Mouse (Mus musculus) regulatory T cell (primary cell): Measurements from ENCODE around the gene Snrnp48.

ENCODE experiments used
- in situ Hi-C: fragments of 300-600 bp; cut with MboI, MseI; formaldehyde crosslinking; loops from one replicate; pipeline ENCODE4 v1.15.1; 2025; ENCODE audit warnings: high pct_unique_total_duplicates

The Snrnp48 gene

DNA sequence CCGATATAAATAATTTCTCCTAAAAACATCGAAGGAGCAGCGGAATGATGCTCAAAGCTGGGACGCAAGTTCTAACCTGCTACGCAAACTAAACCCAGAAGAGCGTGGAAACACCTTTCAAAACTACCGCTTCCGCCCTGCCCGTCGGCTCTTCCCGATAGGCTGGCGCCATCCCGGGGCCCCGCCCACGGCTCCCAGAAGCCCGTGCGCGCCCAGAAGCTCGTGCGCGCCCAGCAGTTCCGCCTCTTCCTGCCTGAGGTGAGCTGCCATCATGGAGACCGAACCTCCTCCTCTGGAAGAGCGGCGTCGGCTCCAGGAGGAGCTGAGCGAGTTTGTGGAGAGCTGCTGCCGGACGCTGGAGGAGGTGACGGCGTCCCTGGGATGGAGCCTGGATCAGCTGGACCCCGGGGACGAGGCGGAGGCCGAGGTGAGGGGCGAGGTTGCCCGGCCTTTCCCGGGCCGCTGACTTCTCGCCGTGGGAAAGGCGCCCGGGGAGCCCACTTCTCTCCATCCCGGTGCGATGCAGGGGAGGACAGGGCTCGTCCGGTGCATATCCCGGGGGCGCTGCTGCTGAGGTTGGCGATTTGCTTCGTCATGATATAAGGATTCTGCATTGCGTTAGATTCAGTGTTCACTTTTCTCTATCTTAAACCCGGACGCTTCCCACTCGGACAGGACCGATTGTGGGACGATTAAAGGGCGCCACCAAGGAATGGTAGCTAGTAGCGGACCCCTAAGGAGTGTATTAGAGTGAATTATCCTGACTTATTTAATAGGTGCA is at the start of gene Snrnp48:
Gene Snrnp48, plus strand, starts transcription at position 237 of the 781 bp plus-strand sequence.
- in situ Hi-C loops, result no loop called here

- in situ Hi-C loops, result no loop called here
These were observed 49.2 kb upstream of the Snrnp48 start for GRCm38 (mm10) chr13:38155523-38155922.

- in situ Hi-C loops, result no loop called here
These were observed 47.1 kb upstream of the Snrnp48 start for GRCm38 (mm10) chr13:38157635-38158034.

- in situ Hi-C loops, result no loop called here
These were observed 42.7 kb upstream of the Snrnp48 start for GRCm38 (mm10) chr13:38162002-38162401.

- in situ Hi-C loops, result no loop called here
These were observed 42.1 kb upstream of the Snrnp48 start for GRCm38 (mm10) chr13:38162668-38163067.

DNA sequence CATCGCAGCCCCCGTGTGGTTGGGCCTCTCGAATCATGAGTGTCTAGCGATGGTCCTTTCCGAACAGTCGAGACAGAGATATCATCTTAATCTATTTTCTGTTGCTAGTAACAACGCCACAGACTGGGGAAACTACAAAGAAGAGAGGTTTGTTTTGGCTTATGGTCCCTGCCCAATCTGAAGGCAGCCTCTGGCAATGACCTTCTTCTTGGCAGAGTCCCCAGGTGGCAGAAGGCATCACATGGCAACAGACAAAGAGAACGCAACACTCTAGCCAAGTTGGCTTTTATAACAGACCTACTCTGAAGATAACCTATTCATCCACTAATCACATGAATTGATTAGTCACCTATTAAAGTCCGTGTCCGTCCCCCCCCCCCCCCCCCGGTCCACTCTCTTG is 39.8 kb upstream of the Snrnp48 start:
- in situ Hi-C loops, result no loop called here

- in situ Hi-C loops, result no loop called here
These were observed 37.7 kb upstream of the Snrnp48 start for GRCm38 (mm10) chr13:38167056-38167455.

- in situ Hi-C loops, result loop anchor here (5.0 kb wide), 1 partner anchor 73 kb away; no protein-coding TSS in a partner anchor
These were observed 34.0 kb upstream of the Snrnp48 start for GRCm38 (mm10) chr13:38170707-38171144.

DNA sequence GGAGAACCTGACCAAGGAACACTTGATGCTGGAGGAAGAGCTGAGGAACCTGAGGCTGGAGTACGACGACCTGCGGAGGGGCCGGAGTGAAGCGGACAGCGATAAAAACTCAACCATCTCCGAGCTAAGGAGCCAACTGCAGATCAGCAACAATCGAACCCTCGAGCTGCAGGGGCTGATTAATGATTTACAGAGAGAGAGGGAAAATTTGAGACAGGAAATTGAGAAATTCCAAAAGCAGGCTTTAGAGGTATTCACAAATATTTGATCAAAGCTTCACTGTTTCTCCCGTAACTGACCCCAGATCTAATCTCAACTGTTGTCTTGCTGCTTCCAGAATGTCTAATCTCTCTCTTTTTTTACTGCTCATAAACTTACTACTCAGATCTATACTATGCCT is 11.3 kb upstream of the Snrnp48 start:
- in situ Hi-C loops, result no loop called here

- in situ Hi-C loops, result no loop called here
These were observed 3.3 kb upstream of the Snrnp48 start for GRCm38 (mm10) chr13:38201413-38201812.

DNA sequence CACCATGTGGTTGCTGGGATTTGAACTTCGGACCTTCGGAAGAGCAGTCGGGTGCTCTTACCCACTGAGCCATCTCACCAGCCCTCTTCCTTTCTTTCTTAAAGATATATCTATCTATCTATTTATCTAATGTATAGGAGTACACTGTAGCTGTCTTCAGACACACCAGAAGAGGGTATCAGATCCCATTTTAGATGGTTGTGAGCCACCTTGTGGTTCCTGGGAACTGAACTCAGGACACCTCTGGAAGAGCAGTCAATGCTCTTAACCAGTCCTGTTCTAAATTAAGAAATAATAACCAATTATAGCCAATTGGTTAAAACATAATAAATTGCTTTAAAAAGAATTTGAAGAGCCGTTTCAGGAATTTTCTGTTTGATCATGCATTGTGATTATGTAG is 567 bp upstream of the Snrnp48 start:
- in situ Hi-C loops, result no loop called here

DNA sequence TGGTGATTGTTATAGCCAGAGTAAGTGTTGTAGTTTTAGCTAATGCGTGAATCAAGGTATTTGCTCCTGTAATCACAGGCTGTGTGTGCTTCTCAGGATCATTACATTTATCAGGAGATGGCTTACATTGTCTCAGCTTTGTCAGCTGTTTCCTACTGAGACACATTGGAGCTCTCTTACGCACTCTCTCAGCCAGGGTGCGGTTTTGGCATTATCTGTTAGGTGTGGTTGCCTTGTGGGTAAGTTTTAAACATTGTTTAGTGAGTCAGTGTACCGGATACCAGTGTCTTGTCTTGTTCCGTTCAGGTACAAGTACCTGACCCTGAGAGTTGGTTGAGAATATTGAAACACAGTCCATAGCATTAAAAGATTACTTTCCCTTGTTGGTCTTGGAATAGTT is 6.4 kb downstream of the Snrnp48 start:
- in situ Hi-C loops, result loop anchor here (10.0 kb wide), 2 partner anchors 146 to 996 kb away; no protein-coding TSS in a partner anchor

- in situ Hi-C loops, result loop anchor here (10.0 kb wide), 2 partner anchors 154 to 1004 kb away; no protein-coding TSS in a partner anchor
These were observed 13.9 kb downstream of the Snrnp48 start for GRCm38 (mm10) chr13:38218686-38219085.

GRCm38 (mm10) chr13:38220331-38220730 is 15.6 kb downstream of the Snrnp48 start:
- in situ Hi-C loops, result no loop called here

DNA sequence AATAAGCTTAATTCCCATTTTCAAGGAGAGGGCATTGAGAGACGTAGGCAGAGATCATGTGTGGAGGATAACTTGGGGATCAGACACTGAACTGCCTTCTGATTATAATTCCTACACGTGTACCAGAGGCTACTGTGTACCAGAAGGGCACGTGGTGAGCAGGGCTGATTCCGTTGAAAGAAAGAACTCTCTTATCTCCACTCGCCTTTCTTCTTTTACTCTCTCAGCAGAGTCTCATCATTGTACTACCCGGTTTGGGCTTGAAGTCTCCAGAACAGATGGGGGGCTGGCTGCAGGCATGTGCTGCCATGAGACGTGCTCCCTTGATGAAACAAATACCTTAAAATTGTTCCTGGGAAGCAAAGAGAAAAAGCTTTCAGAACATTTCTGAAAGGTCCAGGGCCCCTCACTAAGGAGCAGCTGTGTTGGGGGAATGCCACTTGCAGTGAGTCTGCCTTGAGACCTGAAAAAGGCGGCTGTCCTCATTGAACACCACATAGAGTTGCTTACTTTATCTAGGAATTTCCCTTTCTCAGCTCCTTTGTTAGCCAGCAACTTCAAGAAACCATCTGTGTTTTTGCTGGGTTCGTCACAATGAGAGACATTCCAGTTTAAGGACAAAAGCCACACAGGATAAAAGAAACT is 25.6 kb downstream of the Snrnp48 start:
- in situ Hi-C loops, result no loop called here

- in situ Hi-C loops, result no loop called here
These were observed 27.7 kb downstream of the Snrnp48 start for GRCm38 (mm10) chr13:38232411-38232810.

- in situ Hi-C loops, result no loop called here
These were observed 28.3 kb downstream of the Snrnp48 start for GRCm38 (mm10) chr13:38232856-38233625.

DNA sequence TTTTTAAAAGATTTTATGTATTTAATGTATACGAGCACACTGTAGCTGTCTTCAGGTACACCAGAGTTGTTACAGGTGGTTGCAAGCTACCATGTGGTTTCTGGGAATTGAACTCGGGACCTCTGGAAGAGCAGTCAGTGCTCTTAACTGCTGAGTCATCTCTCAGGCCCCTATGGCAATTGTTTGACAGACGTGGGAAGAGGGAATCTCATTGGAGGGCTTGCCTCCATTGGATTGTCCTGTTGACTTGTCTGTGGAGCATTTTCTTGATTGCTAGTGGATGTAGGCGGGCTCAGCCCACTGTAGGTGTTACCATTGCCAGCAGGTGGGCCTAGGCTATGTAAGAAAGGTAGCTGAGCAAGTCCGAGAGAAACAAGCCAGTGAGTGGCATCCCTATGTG is 29.9 kb downstream of the Snrnp48 start:
- in situ Hi-C loops, result no loop called here

GRCm38 (mm10) chr13:38235370-38235769 is 30.6 kb downstream of the Snrnp48 start:
- in situ Hi-C loops, result no loop called here

- in situ Hi-C loops, result no loop called here
These were observed 43.4 kb downstream of the Snrnp48 start for GRCm38 (mm10) chr13:38248151-38248550.

DNA sequence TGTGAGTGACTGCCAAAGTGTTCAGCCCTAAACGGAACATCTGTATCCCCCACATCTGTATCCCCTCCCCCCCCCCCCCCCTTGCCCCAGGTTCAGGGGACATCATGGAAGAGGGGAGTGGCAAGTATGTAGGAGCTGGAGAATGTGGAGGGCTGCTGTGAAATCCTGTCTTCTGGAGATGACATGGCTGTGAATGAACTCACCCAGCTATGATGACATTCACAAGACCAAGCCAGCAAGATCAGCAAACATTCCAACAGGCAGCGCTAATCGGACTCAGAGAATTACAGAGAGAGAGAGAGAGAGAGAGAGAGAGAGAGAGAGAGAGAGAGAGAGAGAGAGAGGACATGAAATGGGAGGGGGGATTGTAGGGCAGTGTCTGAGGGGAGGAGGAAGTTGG is 46.5 kb downstream of the Snrnp48 start:
- in situ Hi-C loops, result no loop called here

DNA sequence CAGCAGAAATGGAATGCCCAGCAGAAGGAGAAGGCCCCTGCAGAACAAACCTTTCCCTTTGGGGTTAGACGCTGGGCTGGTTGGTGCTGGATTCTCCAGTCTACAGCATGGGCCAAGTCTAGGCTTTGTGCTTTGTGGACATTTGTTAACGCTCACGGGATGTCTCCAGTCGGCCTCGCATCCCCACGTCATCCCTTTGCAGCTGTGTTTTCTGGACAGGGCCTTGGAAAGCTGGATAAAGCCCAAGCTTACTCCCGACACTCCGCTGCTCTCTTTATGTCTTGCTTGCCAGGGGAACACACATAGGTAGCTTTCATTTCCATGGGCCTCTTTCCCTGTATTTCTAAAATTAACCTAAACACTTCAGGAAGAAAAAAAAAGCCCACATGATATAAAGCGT is 49.0 kb downstream of the Snrnp48 start:
- in situ Hi-C loops, result no loop called here
